Mouse (Mus musculus) layer of hippocampus, postnatal 36 days (tissue): ENCODE measurements at regions not wholly inside any gene's neighbourhood (a gene's known extent, or its start where the extent isn't known, plus 50 kb on each side); places are given as distances from the start of the nearest gene placed in this dataset.
"Not testable (repeated sequence)": the region's sequence is repeated elsewhere in the genome, so short reads cannot be mapped to it uniquely, and the experiment has no call there.

Experiments
- DNase-seq, 2 experiments: peaks; one replicate each; pipeline ENCODE4 v3.0.0; 2022

DNA sequence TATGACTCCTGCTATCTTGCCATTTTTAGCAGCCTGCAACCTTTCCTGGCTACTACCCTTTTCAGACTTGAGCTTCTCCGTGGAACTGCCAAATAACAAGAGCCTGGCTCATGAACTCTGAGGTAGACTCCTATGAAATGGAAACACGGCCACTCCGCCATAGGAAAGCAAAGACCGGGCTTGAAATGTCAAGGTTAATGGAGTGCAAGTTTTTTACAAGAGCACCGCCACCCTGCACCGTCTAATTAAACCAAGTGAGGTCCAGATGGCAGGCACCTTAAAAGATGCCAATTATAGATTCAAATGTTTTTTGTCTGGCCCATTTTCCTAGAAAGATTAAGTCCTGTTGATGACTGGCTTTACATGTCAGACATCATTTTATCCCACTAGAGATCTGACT, 818.0 kb upstream of the Sox9 start:
- no peak for DNase-seq

DNA sequence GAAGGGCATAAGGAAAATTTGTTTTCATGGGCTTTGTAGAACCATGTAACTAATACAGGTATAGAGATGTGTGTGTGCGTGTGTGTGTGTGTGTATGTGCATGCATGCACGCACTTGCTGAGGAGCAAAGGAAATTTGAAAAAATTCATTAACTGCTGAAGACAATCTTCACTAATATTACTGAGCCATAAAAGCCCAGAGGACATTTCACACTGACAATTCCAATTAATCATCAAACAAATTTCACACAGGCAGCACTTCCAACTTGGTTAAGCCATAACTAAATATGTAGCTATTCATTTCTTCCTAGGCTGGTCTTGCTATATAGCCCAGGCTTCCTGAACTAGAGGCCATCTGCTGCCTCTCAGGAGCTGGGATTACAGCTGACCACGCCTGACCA, 815.6 kb upstream of the Sox9 start:
- DNase-seq, result no peak

DNA sequence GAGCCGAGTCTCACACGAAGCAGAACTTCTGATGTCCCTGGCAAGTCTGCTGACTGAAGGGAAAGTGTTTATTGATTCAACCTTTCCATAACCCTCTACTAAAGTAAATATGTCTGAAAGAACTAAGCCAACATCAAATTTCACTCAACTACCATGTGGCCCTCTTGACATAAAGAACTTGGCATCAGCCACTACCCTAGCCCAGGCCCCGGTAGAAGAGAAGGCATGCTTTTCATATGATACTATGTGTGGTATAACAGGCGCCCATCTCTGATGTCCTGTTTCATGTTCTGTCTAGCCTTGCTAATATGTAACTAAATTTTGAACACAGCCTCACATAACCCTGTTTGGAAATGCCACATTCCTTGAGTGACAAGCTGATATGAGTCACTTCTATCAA, 811.0 kb upstream of the Sox9 start:
- DNase-seq, result no peak

DNA sequence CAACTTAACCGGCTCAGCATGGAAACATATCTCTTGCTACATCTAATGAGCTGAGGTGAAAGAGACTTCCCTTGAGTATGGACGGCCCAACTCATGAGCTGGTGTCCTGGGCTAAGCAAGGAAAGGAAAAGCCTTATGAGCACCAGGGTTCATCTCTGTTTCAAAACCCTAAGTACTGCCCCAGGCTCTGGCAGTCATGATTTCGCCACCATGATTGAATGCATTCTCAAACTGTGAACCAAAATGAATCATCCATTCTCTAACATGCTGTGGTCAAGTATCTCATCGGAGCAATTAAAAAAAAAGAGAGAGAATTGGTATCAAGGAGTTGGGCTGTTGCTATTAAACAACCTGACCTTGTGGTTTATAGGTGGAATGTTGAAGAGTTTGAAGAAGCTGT, 803.4 kb upstream of the Sox9 start:
- DNase-seq, result no peak

DNA sequence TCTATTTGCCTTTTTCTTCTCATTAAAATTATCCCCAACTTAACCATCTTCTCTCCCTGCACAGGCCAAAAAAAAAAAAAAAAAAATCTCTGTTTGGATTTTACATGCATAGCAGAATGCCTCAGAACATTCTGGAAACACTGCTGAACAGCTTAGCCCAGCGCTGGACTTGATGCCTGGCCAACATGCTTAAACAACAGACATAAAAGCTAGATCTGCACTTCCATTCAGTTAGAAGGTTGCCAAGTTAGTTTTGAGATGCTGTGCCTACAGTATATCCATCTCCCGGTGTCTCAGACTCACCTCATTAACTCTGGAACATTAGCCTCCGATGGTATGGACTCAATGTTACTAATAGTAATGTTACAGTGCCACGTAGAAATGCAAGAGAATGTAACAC, 785.6 kb upstream of the Sox9 start:
- DNase-seq, result no peak

DNA sequence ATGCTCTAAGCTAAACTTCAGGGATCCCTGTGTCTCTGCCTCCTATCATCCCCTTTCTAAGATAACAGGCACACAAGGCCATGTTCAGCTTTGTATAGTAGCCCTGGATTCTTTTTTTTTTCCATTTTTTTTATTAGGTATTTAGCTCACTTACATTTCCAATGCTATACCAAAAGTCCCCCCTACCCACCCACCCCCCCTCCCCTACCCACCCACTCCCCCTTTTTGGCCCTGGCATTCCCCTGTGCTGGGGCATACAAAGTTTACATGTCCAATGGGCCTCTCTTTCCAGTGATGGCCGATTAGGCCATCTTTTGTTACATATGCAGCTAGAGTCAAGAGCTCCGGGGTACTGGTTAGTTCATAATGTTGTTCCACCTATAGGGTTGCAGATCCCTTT, 771.2 kb upstream of the Sox9 start:
- DNase-seq, result not testable (repeated sequence)

DNA sequence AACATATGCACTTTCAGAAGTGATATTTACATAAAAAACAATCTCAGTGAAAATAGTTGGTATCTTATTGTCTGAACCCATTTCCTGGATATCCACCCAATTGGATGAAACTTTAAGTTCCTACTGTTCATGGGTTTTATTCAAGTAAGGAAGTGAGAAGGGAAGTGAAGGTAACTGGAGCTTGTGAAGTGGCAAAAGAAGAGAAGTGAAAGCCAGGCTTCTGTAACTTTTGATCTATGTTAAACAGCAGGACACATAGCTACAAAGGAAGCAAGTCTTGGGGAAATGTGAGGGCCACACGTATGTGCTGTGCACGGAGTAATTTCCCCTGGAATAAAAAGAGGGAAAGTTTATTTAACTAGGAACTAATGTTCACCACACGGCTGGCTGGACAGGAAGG, 764.1 kb upstream of the Sox9 start:
- no peak for DNase-seq

DNA sequence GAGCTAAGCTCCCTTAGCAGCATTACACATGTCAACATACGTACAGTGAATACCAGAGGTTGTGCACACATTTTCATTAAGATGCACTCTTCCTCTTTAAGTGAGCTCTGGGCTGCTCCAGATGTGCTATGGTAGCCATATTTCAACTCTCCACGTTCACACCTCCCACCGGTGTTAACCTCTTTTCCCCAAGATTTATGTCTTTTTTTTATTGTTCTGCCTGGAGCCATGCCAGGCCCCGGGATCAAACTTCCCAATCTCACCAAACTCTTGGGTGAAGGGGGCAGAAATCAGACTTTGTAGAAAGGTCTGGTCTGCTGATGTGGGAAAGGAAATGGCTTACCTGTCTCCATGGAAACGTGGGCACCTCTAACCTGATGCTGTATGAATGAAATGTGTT, 754.0 kb upstream of the Sox9 start:
- no peak for DNase-seq

DNA sequence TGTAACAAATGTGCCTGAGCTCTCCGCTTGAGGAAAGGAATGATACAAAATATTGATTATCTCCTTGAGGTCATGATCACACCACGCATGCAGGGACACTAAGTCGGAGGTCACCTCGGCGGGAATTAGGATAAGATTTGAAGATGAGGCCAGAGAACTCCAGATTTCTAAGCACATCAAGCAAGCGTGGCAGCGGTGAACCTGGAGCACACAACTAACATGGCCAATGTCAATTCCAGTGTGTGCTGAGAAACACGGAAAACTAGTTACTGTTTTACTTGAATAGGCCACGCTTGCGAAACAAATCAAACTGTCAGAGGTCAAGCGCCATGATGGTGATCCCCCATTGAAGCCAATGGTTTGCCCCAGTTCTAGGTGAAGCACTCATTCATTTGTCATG, 743.3 kb upstream of the Sox9 start:
- DNase-seq, result no peak

DNA sequence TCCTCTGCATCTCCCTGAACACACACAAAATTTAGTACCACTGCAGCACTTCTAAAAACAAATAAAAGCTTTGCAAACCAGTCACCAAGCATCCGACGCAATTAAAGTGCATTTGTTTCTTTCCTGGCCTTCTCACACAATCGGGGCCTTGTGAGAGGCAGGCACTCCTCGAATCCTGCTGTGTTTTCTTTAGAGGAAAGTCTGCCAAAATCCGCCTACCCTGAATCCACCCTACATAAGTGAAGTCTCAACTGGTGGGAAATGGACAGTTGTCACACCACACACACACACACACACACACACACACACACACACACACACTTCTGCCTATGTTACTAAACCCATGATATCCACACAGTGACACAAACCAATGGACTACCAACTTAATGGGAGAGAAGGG, 737.6 kb upstream of the Sox9 start:
- DNase-seq, result no peak

DNA sequence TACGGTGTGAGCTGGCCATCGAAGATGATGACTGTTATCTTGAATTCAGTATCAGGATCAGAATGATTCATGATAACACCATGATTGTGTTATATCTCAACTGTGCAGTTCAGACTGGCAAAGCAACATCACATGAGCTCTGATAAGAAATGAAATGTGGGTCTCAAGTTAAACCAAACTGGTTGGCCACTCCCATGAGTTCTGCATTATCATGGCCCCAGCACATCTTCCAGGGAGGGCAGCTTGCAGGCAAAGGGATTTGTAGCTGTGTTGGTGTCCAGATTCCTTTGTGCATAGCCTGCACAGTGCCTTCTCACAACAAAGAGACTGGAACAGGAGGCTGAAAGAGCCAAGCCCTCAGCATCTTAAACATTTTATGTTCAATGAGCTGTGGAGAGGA, 736.7 kb upstream of the Sox9 start:
- DNase-seq, result no peak

DNA sequence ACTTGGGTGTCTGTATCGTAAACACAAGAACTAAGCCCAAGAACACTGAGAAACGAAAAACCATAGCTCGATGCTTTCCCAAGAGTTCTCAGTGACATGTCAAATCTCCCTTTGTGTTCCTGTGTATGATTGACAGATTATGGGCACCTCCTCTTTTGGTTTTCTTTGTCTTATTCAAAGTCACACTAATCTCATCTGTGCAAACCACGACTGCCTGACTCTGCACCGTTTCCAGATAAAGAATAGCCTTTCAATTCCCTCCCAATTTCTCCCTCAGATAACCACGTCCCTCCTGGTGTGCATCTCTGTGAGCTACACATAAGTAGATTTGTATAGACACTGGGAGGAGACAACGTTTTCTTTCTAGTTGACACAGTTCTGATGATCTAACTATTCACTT, 731.7 kb upstream of the Sox9 start:
- DNase-seq, result no peak

DNA sequence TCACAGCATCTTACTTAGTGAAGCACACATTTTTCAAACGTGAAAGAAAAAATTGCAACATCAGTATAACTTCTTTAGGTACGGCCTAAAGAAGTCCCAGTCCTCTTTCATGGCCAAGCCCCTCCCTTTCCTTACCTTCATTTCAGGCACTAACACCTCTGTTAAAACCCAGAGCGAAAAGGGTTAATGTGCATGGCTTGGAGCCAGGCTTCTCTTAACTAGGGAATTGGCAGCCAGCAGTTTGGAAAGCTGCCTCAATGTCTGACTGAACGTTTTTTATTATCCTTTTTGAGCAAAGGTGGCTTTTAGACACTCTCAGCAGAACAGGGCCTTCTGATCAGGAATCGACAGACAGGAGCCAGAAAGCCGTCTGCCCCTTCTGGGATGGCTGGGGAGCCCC, 726.4 kb upstream of the Sox9 start:
- no peak for DNase-seq

DNA sequence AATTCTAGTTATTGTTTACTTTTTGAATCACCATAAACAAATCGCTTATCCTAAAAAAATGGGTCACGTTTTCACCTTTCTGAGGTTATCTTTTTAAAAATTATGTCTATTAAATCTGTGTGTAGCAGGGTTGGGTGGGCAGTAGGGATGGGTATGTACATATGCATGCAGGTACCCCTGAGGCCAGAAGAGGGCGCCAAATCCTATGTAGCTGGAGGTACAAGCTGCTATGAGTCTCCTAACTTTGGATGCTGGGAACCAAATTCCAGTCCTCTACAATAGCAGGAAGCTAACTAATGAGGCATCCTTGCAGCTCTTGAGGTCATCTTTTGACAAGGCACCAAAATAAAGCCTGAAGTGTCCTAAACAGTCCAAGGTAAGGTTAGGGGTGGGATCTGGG, 714.8 kb upstream of the Sox9 start:
- DNase-seq, result no peak

DNA sequence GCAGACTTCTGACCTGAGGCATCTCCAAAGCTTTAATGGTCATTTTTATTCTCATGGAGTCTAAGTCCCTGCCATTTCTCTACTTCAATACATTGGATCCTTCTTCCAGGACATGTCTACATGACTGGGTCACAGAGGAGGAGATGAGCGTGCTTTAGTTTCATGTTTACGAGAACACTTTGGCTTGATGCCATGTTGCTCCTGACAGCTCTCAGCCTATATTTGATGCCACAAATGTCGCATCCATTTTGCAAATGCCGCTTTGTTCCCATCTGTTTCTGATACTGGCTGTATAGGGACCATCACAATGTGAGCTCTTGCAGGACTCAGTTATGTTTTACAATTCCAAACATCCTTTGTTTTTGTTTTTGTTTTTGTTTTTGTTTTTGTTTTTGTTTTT, 713.2 kb upstream of the Sox9 start:
- DNase-seq, result no peak

DNA sequence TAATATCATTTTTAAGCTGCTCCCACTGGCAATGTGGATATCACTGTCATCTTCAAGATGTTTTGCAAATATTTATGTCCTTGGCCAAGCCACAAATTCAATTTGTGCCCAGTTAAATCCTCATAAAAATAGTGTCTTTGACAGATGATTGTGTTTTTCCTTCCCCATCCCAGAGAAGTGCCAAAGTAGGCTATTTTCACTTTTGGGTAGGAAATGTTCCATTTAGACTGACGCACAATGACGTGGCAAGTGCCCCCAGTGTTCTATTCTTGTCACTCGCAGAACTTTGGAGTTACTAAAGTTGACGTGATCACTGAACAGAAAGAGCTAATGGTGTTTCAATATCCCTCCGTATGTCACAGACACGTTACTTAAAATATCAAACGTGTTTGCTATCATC, 710.5 kb upstream of the Sox9 start:
- peak; percentile 8 to 33 for DNase-seq

DNA sequence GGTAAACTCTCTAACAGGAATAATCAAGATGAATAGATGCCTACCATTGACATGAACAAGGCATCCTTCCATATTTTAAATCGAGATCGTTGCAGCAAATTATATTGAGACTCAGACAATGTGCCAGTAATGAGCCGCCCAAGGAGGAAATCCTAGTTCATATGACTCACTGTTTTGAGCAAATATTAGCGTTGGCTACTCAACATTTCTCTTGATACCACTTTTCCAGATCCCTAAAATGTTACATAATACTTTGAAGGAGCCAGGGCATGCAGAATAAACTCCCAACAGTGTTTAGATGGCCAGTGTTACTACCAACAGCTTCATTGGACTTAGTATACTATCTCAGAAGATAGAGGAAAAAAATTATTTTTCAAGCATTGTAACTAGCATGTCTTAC, 700.6 kb upstream of the Sox9 start:
- no peak for DNase-seq

DNA sequence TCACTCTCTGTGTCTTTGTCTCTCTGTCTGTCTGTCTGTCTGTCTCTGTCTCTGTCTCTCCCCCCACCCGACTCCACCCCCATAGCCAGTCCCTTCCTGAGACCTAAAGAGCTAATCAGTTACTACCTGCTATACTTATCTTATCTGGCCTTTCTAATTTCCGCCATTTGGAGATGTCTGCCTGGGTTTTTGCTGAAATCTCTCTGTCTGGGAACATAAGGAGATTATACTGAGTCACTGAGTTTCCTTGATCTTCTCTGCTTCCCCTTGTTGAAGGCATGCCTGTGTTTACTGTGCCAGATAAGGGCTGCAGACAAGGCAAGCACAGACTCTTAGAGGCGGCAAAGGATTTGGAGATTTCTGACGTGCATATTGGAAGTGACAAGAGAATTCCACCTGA, 699.0 kb upstream of the Sox9 start:
- DNase-seq, result no peak

DNA sequence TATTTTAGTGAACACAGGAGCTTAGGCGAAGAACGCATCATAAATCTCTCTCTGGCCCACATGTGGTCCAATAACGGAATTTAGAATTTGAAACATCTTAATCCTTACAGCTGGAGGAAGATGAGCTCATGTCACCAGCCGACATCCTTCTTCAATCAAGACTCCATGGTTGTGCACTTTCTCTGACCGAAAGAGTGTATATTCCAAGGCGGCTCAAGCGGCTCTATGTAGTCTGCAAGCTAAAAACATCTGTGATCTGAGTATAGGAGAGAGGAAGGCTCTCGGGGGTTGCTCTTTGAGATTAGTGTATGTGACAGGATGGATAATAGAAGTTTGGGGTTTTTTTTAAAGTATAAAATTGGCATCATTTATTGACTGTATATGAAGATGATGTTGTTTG, 689.9 kb upstream of the Sox9 start:
- no peak for DNase-seq

DNA sequence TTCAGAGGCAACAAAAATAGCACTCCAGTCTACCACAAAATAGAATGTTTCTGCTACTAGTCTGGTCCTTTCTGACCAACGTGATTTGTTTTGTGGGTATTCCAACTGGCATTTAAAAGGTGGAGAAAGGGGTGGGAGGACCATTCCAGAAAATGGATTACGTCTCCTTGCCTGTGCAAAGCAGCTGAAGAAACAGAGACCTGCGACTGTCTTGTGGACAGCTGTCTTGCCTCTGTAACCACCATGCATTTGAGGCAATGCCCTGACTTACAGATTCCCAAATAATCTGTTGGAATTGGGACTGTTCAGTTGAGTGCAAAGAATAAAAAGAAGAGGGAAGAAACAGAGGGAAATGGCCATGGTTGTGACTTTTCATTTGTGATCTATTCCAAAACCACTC, 687.0 kb upstream of the Sox9 start:
- no peak for DNase-seq

DNA sequence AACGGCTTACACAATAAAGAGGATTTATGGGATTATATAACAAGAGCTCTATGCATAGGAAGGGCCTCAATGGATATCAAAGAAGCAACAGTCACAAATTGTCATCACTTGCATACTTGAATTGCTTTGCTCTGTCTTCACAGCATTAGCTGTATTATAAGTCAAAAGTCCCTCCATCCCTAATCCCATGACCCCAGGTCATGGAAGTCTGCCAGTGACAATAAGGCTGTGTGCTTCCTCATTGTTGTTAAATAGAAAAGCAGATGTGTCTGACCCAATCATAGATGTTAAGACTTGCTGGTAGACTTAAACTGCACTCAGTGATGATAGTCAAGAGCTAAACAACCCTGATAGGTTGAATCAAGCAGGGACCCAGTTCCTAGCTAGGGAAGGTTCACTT, 683.9 kb upstream of the Sox9 start:
- DNase-seq, result no peak

DNA sequence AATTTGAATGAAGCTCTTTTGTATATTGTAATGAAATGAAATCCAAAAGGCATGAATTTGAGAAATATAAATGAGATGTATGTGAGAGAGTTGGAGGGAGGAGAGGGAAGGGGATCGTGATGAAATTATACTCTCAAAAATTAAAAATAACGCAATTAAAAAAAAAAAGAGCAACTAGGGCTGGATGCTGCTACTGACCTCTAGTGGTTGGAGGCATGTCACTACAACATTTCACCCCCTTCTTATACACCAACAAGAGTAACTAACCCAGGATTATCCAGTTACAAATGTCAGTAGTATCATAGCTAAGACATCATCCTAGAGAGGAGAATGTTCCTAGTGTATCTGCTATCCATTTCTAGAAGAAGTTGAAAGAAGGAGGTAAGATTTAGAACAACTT, 678.8 kb upstream of the Sox9 start:
- no peak for DNase-seq

DNA sequence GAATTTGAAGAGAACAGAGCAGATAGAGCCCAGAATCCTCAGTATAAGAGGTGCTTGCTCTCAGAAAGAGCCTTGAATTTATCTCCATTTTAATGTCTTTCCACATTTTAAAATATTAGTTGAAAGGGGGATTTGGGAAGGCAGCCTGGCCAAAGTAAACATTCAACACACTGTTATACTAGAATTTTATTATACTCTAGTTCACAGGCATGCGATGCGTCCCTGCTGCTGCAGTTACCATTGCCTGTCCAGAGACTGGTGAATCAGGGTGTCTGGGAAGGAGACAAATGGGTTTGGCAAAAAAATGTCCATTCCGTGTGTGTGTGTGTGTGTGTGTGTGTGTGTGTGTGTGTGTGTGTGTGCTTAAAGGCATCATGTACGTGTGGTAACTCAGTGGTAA, 675.1 kb upstream of the Sox9 start:
- DNase-seq, result no peak

DNA sequence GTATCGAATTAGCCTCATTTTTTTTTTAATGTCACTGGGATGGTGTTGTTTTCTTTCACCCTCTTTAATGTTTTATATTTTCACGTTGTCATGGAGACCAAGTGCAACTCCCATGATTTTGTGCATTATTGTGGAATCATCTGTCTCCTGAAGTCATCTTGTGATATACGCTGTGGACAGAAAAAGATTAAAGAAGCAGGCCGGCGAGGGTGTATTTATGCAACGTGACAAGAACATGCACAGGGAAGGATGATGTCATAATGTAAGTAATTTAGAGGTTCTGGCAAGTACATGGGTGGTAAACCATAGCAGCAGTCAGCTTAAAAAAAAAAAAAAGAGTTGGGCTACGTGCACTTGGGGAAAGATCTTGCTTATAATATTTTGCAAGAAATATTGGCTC, 674.7 kb upstream of the Sox9 start:
- no peak for DNase-seq

DNA sequence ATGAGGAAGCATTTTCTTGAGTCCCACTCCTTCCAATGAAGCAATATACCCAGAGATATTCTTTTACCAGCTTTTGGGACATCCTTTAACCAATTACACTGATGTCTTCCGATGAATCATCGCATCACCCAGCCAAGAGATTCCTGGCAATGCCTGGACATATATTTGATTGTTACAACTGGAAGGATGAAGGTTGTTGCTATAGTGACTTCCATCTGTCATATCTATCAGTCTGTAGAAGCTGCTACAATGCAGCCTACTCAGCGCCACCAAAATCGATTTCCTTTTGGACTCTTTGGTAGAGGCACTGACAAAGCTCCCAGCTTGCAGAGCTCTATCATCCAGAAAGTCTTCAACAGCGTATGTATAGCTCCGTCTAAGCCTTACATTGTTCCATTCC, 661.0 kb upstream of the Sox9 start:
- peak; percentile 6 to 21 for DNase-seq

DNA sequence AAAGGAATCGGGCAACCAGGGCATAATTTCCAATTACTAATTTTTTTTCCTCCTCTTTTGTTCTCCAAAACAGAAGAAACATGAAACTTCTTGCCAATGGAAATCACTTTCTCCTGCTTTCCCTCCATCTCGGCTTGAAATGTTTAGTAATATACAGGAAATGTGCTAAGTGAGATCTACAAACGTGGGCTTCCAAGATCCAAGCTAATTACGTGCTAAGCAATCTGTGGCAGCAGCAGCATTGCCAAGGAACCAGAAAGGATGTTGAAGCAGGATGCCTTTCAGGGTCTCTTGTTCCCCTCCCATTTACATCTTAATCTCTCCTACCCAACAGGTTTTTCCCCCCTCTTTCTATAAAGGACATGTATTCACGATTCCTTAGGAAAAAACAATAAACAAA, 660.2 kb upstream of the Sox9 start:
- no peak for DNase-seq
